Mouse (Mus musculus): ENCODE data around the gene Rasa4. TPM values are rescaled to one million over a fixed set of nuclear protein-coding genes. Genes with fewer than 3 reads are reported as not detected.

The Rasa4 gene
- polyA plus RNA-seq (2012): 47.9 and 51.3 TPM in 2 replicates

GRCm38 (mm10) chr5:136083669-136084107 is at the start of gene Rasa4:
Gene Rasa4 (plus strand): TSS chr5:136083916.

GRCm38 (mm10) chr5:136038258-136039214 is 45.2 kb upstream of the Rasa4 start, which contains the start of gene Upk3b:
Gene Upk3b (plus strand): TSS chr5:136038496.

GRCm38 (mm10) chr5:136054301-136055077 is 29.2 kb upstream of the Rasa4 start, which contains the start of gene Upk3bl:
Gene Upk3bl (plus strand): TSS chr5:136054492.

GRCm38 (mm10) chr5:136115891-136116783 is 32.4 kb downstream of the Rasa4 start, which contains the start of gene Polr2j:
Gene Polr2j (plus strand): TSS chr5:136116631.

GRCm38 (mm10) chr5:136135571-136136291 is 52.0 kb downstream of the Rasa4 start, which contains the start of the genes Lrwd1 and Alkbh4:
Gene Lrwd1 (minus strand): TSS chr5:136136074.
Gene Alkbh4 (plus strand): TSS chr5:136136146.

Other genes starting within 250 kb of the Rasa4 start
- 8.6 and 22.1 TPM in 2 replicates for gene Hspb1, start 196.0 kb upstream of the Rasa4 start, polyA plus RNA-seq (2012)
- gene Ywhag, start 149.3 kb upstream of the Rasa4 start, polyA plus RNA-seq (2012): 122 and 135 TPM in 2 replicates
- gene Ssc4d, start 109.4 kb upstream of the Rasa4 start, polyA plus RNA-seq (2012): 0.57 and 1.4 TPM in 2 replicates
- gene Zp3, start 103.8 kb upstream of the Rasa4 start, polyA plus RNA-seq (2012): not detected in 2 replicates
- 28.3 and 32.0 TPM in 2 replicates for gene Dtx2, start 89.1 kb upstream of the Rasa4 start, polyA plus RNA-seq (2012)
- not detected in 2 replicates for gene Upk3b, start 45.4 kb upstream of the Rasa4 start, polyA plus RNA-seq (2012)
- gene Upk3bl, start 29.4 kb upstream of the Rasa4 start, polyA plus RNA-seq (2012): 1.6 TPM in 2 replicates
- 99.5 and 120 TPM in 2 replicates for gene Polr2j, start 32.7 kb downstream of the Rasa4 start, polyA plus RNA-seq (2012)
- gene Lrwd1, start 52.2 kb downstream of the Rasa4 start, polyA plus RNA-seq (2012): 96.7 and 106 TPM in 2 replicates
- 41.8 and 45.8 TPM in 2 replicates for gene Alkbh4, start 52.2 kb downstream of the Rasa4 start, polyA plus RNA-seq (2012)
- 49.5 and 53.9 TPM in 2 replicates for gene Orai2, start 86.8 kb downstream of the Rasa4 start, polyA plus RNA-seq (2012)
- gene Prkrip1, start 115.0 kb downstream of the Rasa4 start, polyA plus RNA-seq (2012): 44.9 and 45.2 TPM in 2 replicates
- gene Sh2b2, start 162.6 kb downstream of the Rasa4 start, polyA plus RNA-seq (2012): 57.3 and 114 TPM in 2 replicates